Mouse (Mus musculus) lung, embryonic 16.5 days (tissue): ENCODE measurements at regions not wholly inside any gene's neighbourhood (a gene's known extent, or its start where the extent isn't known, plus 50 kb on each side); places are given as distances from the start of the nearest gene placed in this dataset.
"Not testable (repeated sequence)": the region's sequence is repeated elsewhere in the genome, so short reads cannot be mapped to it uniquely, and the experiment has no call there.

Experiments used
- ATAC-seq: fragments of 200-750 bp; cut with Nextera tagmentation; 2 replicates; pipeline ENCODE4 v1.8.0; 2017; ENCODE audit warnings: low read depth, mild to moderate bottlenecking, moderate library complexity
- H3K27ac ChIP-seq: fragments of 300-500 bp; sonication (generic); 2 replicates; pipeline ENCODE4 v1.5.1; 2014; ENCODE audit warnings: mild to moderate bottlenecking, control low read depth, low read length
- H3K27me3 ChIP-seq: fragments of 300-500 bp; sonication (generic); 2 replicates; pipeline ENCODE4 v1.6.1; 2014; ENCODE audit warnings: low read depth, low read length, mixed read lengths; ENCODE audit not compliant: control insufficient read depth, insufficient read depth
- H3K36me3 ChIP-seq: fragments of 300-500 bp; sonication (generic); 2 replicates; pipeline ENCODE4 v1.6.1; 2014; ENCODE audit warnings: low read length; ENCODE audit not compliant: control insufficient read depth, insufficient read depth
- H3K4me1 ChIP-seq: fragments of 300-500 bp; sonication (generic); replicated peaks from 2 replicates; pipeline ENCODE4 v1.6.1; 2014; ENCODE audit warnings: low read length, mixed read lengths; ENCODE audit not compliant: control insufficient read depth, insufficient read depth
- H3K4me2 ChIP-seq: fragments of 300-500 bp; sonication (generic); 2 replicates; pipeline ENCODE4 v1.6.1; 2014; ENCODE audit warnings: low read depth, low read length, control low read depth
- H3K4me3 ChIP-seq: fragments of 300-500 bp; sonication (generic); 2 replicates; pipeline ENCODE4 v1.5.1; 2014; ENCODE audit warnings: mild to moderate bottlenecking, low read length, control low read depth
- H3K9ac ChIP-seq: fragments of 300-500 bp; sonication (generic); 2 replicates; pipeline ENCODE4 v1.6.1; 2014; ENCODE audit warnings: low read length, control low read depth
- H3K9me3 ChIP-seq: fragments of 300-500 bp; sonication (generic); 2 replicates; pipeline ENCODE4 v1.6.1; 2016; ENCODE audit warnings: low read length; ENCODE audit not compliant: control insufficient read depth
- WGBS: fragments of 180-500 bp; shearing (Covaris S2); extraction: QIAGEN DNeasy Blood & Tissue Kit; methylation state at CpG from one replicate; pipeline ENCODE4 v1.1.7; 2014; 5-methylcytosine and 5-hydroxymethylcytosine counted together

GRCm38 (mm10) chr5:97788175-97788574 lies 242.7 kb downstream of the Antxr2 start:
- no peak overlapping the region for H3K9ac ChIP-seq
- H3K9me3 ChIP-seq: no peaks in the 10 kb centered on the region
- no peak overlapping the region for H3K27ac ChIP-seq
- no peak overlapping the region for H3K4me3 ChIP-seq
- no peak overlapping the region for H3K4me2 ChIP-seq
- WGBS: 73% methylated on average over 9 of the region's 9 CpGs
- H3K27me3 ChIP-seq: no peaks in the 10 kb centered on the region
- ATAC-seq: no peak
- H3K36me3 ChIP-seq: no peaks in the 10 kb centered on the region
- no peaks in the 10 kb centered on the region for H3K4me1 ChIP-seq

- Histone ChIP-seq H3K4me2 (no peak overlapping the region), H3K9me3 (no peaks in the 10 kb centered on the region), H3K4me3 (no peak overlapping the region), H3K27me3 (no peaks in the 10 kb centered on the region), H3K27ac (no peak overlapping the region), H3K36me3 (no peaks in the 10 kb centered on the region), H3K4me1 (no peaks in the 10 kb centered on the region), H3K9ac (no peak overlapping the region)
- 83% methylated on average over 5 of the region's 5 CpGs for WGBS
- no peak for ATAC-seq
Observed at GRCm38 (mm10) chr5:97787001-97787400, 243.8 kb downstream of the Antxr2 start.

- not testable (repeated sequence) for H3K4me2 ChIP-seq, H3K36me3 ChIP-seq
- 88% methylated on average over 3 of the region's 3 CpGs for WGBS
Observed at GRCm38 (mm10) chr5:97775100-97775499, 255.7 kb downstream of the Antxr2 start.

GRCm38 (mm10) chr5:97773451-97773850 lies 257.4 kb downstream of the Antxr2 start:
- WGBS: 67% methylated on average over 4 of the region's 4 CpGs
- not testable (repeated sequence) for H3K27me3 ChIP-seq, H3K4me3 ChIP-seq, H3K9me3 ChIP-seq, H3K27ac ChIP-seq, H3K36me3 ChIP-seq, H3K9ac ChIP-seq, H3K4me1 ChIP-seq, H3K4me2 ChIP-seq, ATAC-seq

More at GRCm38 (mm10) chr5:97775100-97775499, 255.7 kb downstream of the Antxr2 start:
- H3K4me1 ChIP-seq, ATAC-seq, H3K27me3 ChIP-seq, H3K9me3 ChIP-seq, H3K9ac ChIP-seq, H3K27ac ChIP-seq, H3K4me3 ChIP-seq: not testable (repeated sequence)

- no peak for ATAC-seq
- H3K4me2 ChIP-seq: no peak overlapping the region
- H3K4me3 ChIP-seq: no peak overlapping the region
- H3K9me3 ChIP-seq: no peaks in the 10 kb centered on the region
- H3K36me3 ChIP-seq: no peaks in the 10 kb centered on the region
- no peak overlapping the region for H3K27ac ChIP-seq
- no peaks in the 10 kb centered on the region for H3K4me1 ChIP-seq
- H3K9ac ChIP-seq: no peak overlapping the region
- H3K27me3 ChIP-seq: no peaks in the 10 kb centered on the region
- WGBS: 84% methylated on average over 2 of the region's 2 CpGs
Observed at GRCm38 (mm10) chr5:97737339-97737738, 280.5 kb upstream of the Gk2 start.

GRCm38 (mm10) chr5:97730920-97731319 lies 274.1 kb upstream of the Gk2 start:
- ATAC-seq: no peak
- H3K4me1 ChIP-seq: no peaks in the 10 kb centered on the region
- H3K36me3 ChIP-seq: no peaks in the 10 kb centered on the region
- H3K4me2 ChIP-seq: no peak overlapping the region
- WGBS: 21% methylated on average over 4 of the region's 4 CpGs
- no peak overlapping the region for H3K27ac ChIP-seq
- no peaks in the 10 kb centered on the region for H3K27me3 ChIP-seq
- no peak overlapping the region for H3K4me3 ChIP-seq
- no peaks in the 10 kb centered on the region for H3K9me3 ChIP-seq
- no peak overlapping the region for H3K9ac ChIP-seq

- 47% methylated on average over 4 of the region's 4 CpGs for WGBS
- H3K9me3 ChIP-seq, H3K4me3 ChIP-seq, H3K27ac ChIP-seq, H3K9ac ChIP-seq, ATAC-seq, H3K27me3 ChIP-seq, H3K4me1 ChIP-seq, H3K4me2 ChIP-seq, H3K36me3 ChIP-seq: not testable (repeated sequence)
Observed at GRCm38 (mm10) chr5:97719364-97719763, 262.5 kb upstream of the Gk2 start.

- no peak overlapping the region for H3K9ac ChIP-seq
- no peak for ATAC-seq
Observed at GRCm38 (mm10) chr5:97705270-97705669, 248.4 kb upstream of the Gk2 start.

GRCm38 (mm10) chr5:97700507-97700906 lies 243.7 kb upstream of the Gk2 start:
- no peak overlapping the region for H3K9ac ChIP-seq
- H3K4me1 ChIP-seq: no peaks in the 10 kb centered on the region
- H3K36me3 ChIP-seq: no peaks in the 10 kb centered on the region
- H3K4me3 ChIP-seq: no peak overlapping the region
- H3K9me3 ChIP-seq: no peaks in the 10 kb centered on the region
- H3K27ac ChIP-seq: no peak overlapping the region
- H3K4me2 ChIP-seq: no peak overlapping the region
- H3K27me3 ChIP-seq: no peaks in the 10 kb centered on the region
- WGBS: 47% methylated on average over 3 of the region's 3 CpGs
- ATAC-seq: no peak

More at GRCm38 (mm10) chr5:97705270-97705669, 248.4 kb upstream of the Gk2 start:
- 63% methylated on average over 3 of the region's 3 CpGs for WGBS
- no peaks in the 10 kb centered on the region for H3K36me3 ChIP-seq
- H3K27me3 ChIP-seq: no peaks in the 10 kb centered on the region
- no peaks in the 10 kb centered on the region for H3K4me1 ChIP-seq
- no peak overlapping the region for H3K4me3 ChIP-seq
- H3K9me3 ChIP-seq: no peaks in the 10 kb centered on the region
- H3K4me2 ChIP-seq: no peak overlapping the region
- H3K27ac ChIP-seq: no peak overlapping the region

- Histone ChIP-seq H3K27me3 (no peaks in the 10 kb centered on the region), H3K36me3 (no peaks in the 10 kb centered on the region), H3K27ac (no peak overlapping the region), H3K4me3 (no peak overlapping the region), H3K4me2 (no peak overlapping the region), H3K9me3 (no peaks in the 10 kb centered on the region), H3K9ac (no peak overlapping the region), H3K4me1 (no peaks in the 10 kb centered on the region)
- WGBS: 41% methylated on average over 8 of the region's 8 CpGs
- ATAC-seq: 0 out of 2 replicates have a peak, but pooled peaks have one; percentile 31
Observed at GRCm38 (mm10) chr5:97697581-97698134, 240.8 kb upstream of the Gk2 start.
